Mouse (Mus musculus) embryonic fibroblast, embryonic 13.5 days (primary cell): ENCODE results near the gene Il6st.

Source experiments
- CTCF ChIP-seq: IDR thresholded peaks from 2 replicates; pipeline ENCODE4 v1.5.1; 2011; ENCODE audit warnings: mild to moderate bottlenecking, control low read depth, low read length, moderate library complexity, borderline replicate concordance; ENCODE audit not compliant: insufficient read depth
- POLR2A ChIP-seq: IDR thresholded peaks from 2 replicates; pipeline ENCODE4 v1.6.1; 2011; ENCODE audit warnings: low read depth, mild to moderate bottlenecking, control low read depth, low read length, moderate library complexity

GRCm38 (mm10) chr13:112483015-112483414, 19.1 kb downstream of the Il6st start:
- TF ChIP-seq POLR2A (no peak), CTCF (no peak)
